Mouse (Mus musculus) embryonic facial prominence, embryonic 11.5 days (tissue): Measurements from ENCODE around the gene Pde6g. TPM values are rescaled to one million over a fixed set of nuclear protein-coding genes. Genes with fewer than 3 reads are reported as not detected.
A peak's percentile ranks its signal among the peaks of the same experiment; 100 is the strongest.

ENCODE experiments used
- ATAC-seq: fragments of 200-750 bp; cut with Nextera tagmentation; replicated peaks from 2 replicates; pipeline ENCODE4 v1.8.0; 2017; ENCODE audit warnings: low read depth; ENCODE audit not compliant: insufficient number of reproducible peaks, low FRiP score, low TSS enrichment
- DNase-seq: peaks from one replicate; pipeline ENCODE4 v3.0.0-alpha.2; 2015; ENCODE audit warnings: low spot score
- H3K27ac ChIP-seq: fragments of 300-500 bp; sonication (generic); replicated peaks from 2 replicates; pipeline ENCODE4 v1.5.1; 2014; ENCODE audit warnings: mild to moderate bottlenecking, low read depth, low read length, control low read depth
- H3K27me3 ChIP-seq: fragments of 300-500 bp; sonication (generic); 2 replicates; pipeline ENCODE4 v1.6.1; 2014; ENCODE audit warnings: mild to moderate bottlenecking, low read length, moderate library complexity, mixed read lengths; ENCODE audit not compliant: control insufficient read depth, insufficient read depth
- H3K36me3 ChIP-seq: fragments of 300-500 bp; sonication (generic); replicated peaks from 2 replicates; pipeline ENCODE4 v1.6.1; 2014; ENCODE audit warnings: low read depth, mild to moderate bottlenecking, low read length, moderate library complexity, mixed read lengths; ENCODE audit not compliant: control insufficient read depth, insufficient read depth
- H3K4me1 ChIP-seq: fragments of 300-500 bp; sonication (generic); 2 replicates; pipeline ENCODE4 v1.6.1; 2014; ENCODE audit warnings: low read length, mixed read lengths; ENCODE audit not compliant: control insufficient read depth, insufficient read depth
- H3K4me2 ChIP-seq: fragments of 300-500 bp; sonication (generic); 2 replicates; pipeline ENCODE4 v1.6.1; 2014; ENCODE audit warnings: low read depth, mild to moderate bottlenecking, control low read depth, low read length, moderate library complexity
- H3K4me3 ChIP-seq: fragments of 300-500 bp; sonication (generic); 2 replicates; pipeline ENCODE4 v1.5.1; 2014; ENCODE audit warnings: low read depth, low read length, control low read depth
- H3K9ac ChIP-seq: fragments of 300-500 bp; sonication (generic); replicated peaks from 2 replicates; pipeline ENCODE4 v1.6.1; 2014; ENCODE audit warnings: mild to moderate bottlenecking, control low read depth, low read length
- H3K9me3 ChIP-seq: fragments of 300-500 bp; sonication (generic); replicated peaks from 2 replicates; pipeline ENCODE4 v1.6.1; 2016; ENCODE audit warnings: mild to moderate bottlenecking, low read length, inconsistent platforms, mixed read lengths; ENCODE audit not compliant: control insufficient read depth
- WGBS: fragments of 180-500 bp; shearing (Covaris S2); extraction: QIAGEN DNeasy Blood & Tissue Kit; methylation state at CpG from one replicate; pipeline ENCODE4 v1.1.7; 2014; 5-methylcytosine and 5-hydroxymethylcytosine counted together
- polyA plus RNA-seq: library from polyadenylated mRNA; unstranded; fragments of >200 nt; fragmentation: Nextera tagmentation; extraction: Ambion mirVana; gene quantifications from 2 replicates; pipeline ENCODE4 v1.2.1, GENCODE M21; 2014

Gene Pde6g
- polyA plus RNA-seq, 1 experiment from 2014 or later: 0.48 TPM

GRCm38 (mm10) chr11:120465521-120465920 is 12.2 kb upstream of the Pde6g start:
- Histone ChIP-seq H3K27ac (no peak overlapping the region), H3K4me1 (no peaks in the 10 kb centered on the region), H3K27me3 (no peaks in the 10 kb centered on the region), H3K9me3 (no peaks in the 10 kb centered on the region), H3K9ac (no peak overlapping the region), H3K4me2 (no peak overlapping the region), H3K36me3 (peaks cover 7% of the 10 kb centered on the region), H3K4me3 (no peak overlapping the region)
- DNase-seq: no peak
- 93% methylated on average over 4 of the region's 4 CpGs for WGBS
- ATAC-seq: no peak

- H3K27me3 ChIP-seq: no peaks in the 10 kb centered on the region
- no peak overlapping the region for H3K4me2 ChIP-seq
- H3K9me3 ChIP-seq: no peaks in the 10 kb centered on the region
- ATAC-seq: no peak
- no peaks in the 10 kb centered on the region for H3K4me1 ChIP-seq
- no peak overlapping the region for H3K9ac ChIP-seq
- no peak overlapping the region for H3K4me3 ChIP-seq
- H3K36me3 ChIP-seq: peaks cover 4% of the 10 kb centered on the region
- WGBS: 85% methylated on average over 5 of the region's 5 CpGs
- H3K27ac ChIP-seq: no peak overlapping the region
- no peak for DNase-seq
Observed at GRCm38 (mm10) chr11:120464365-120464764, 11.1 kb upstream of the Pde6g start.

- Histone ChIP-seq H3K36me3 (peaks cover 4% of the 10 kb centered on the region), H3K9ac (no peak overlapping the region), H3K4me2 (no peak overlapping the region), H3K4me1 (no peaks in the 10 kb centered on the region), H3K27ac (no peak overlapping the region), H3K4me3 (no peak overlapping the region), H3K27me3 (no peaks in the 10 kb centered on the region), H3K9me3 (no peaks in the 10 kb centered on the region)
- no peak for ATAC-seq
- 90% methylated on average over 2 of the region's 2 CpGs for WGBS
- no peak for DNase-seq
Observed at GRCm38 (mm10) chr11:120463536-120463935, 10.2 kb upstream of the Pde6g start.

GRCm38 (mm10) chr11:120458847-120459597 is 5.7 kb upstream of the Pde6g start:
- 67% methylated on average over 6 of the region's 6 CpGs for WGBS
- H3K9me3 ChIP-seq: no peaks in the 10 kb centered on the region
- H3K27ac ChIP-seq: no peak overlapping the region
- H3K9ac ChIP-seq: peak overlapping the region; percentile 95
- peak overlapping the region; percentile 89 for H3K4me3 ChIP-seq
- no peak for ATAC-seq
- peaks cover 4% of the 10 kb centered on the region for H3K36me3 ChIP-seq
- H3K4me2 ChIP-seq: peak overlapping the region; percentile 83
- no peaks in the 10 kb centered on the region; the same call in 1 of the 2 replicates for H3K4me1 ChIP-seq
- no peaks in the 10 kb centered on the region for H3K27me3 ChIP-seq
- no peak for DNase-seq

GRCm38 (mm10) chr11:120457772-120458751 is 4.8 kb upstream of the Pde6g start, which contains the start of the genes Oxld1 and Ccdc137:
TSS of gene Oxld1 (minus strand) at chr11:120458068.
TSS of gene Ccdc137 (plus strand) at chr11:120458115.
- WGBS: 5% methylated on average over 62 of the region's 62 CpGs
- peak within 1 kb of the TSS; percentile 89 for H3K4me3 ChIP-seq
- ATAC-seq (peak; percentile 86), DNase-seq (peak; percentile 92)
- no peaks in the 10 kb centered on the region for H3K27me3 ChIP-seq
- H3K4me2 ChIP-seq: peak within 1 kb of the TSS; percentile 83
- H3K9ac ChIP-seq: peak within 1 kb of the TSS; percentile 95
- H3K9me3 ChIP-seq: no peaks in the 10 kb centered on the region
- H3K27ac ChIP-seq: peak within 1 kb of the TSS; percentile 52; the same call in 1 of the 2 replicates
- no peaks in the 10 kb centered on the region; the same call in 1 of the 2 replicates for H3K4me1 ChIP-seq
- H3K36me3 ChIP-seq: peaks cover 4% of the 10 kb centered on the region

- Histone ChIP-seq H3K27ac (peak overlapping the region; percentile 52; the same call in 1 of the 2 replicates), H3K4me2 (peak overlapping the region; percentile 83), H3K9ac (peak overlapping the region; percentile 95), H3K4me3 (peak overlapping the region; percentile 89), H3K4me1 (no peaks in the 10 kb centered on the region; the same call in 1 of the 2 replicates), H3K36me3 (peaks cover 4% of the 10 kb centered on the region), H3K9me3 (no peaks in the 10 kb centered on the region), H3K27me3 (no peaks in the 10 kb centered on the region)
- ATAC-seq (0 out of 2 replicates have a peak, but pooled peaks have one; percentile 2), DNase-seq (no peak)
- WGBS: 35% methylated on average over 14 of the region's 14 CpGs
Observed at GRCm38 (mm10) chr11:120457370-120457769, 4.1 kb upstream of the Pde6g start.

GRCm38 (mm10) chr11:120455413-120455812 is 2.1 kb upstream of the Pde6g start:
- no peaks in the 10 kb centered on the region; the same call in 1 of the 2 replicates for H3K36me3 ChIP-seq
- no peak overlapping the region for H3K4me3 ChIP-seq
- H3K9me3 ChIP-seq: no peaks in the 10 kb centered on the region
- H3K27ac ChIP-seq: no peak overlapping the region
- DNase-seq (no peak), ATAC-seq (no peak)
- H3K4me2 ChIP-seq: no peak overlapping the region
- 96% methylated on average over 7 of the region's 7 CpGs for WGBS
- H3K4me1 ChIP-seq: no peaks in the 10 kb centered on the region; the same call in 1 of the 2 replicates
- no peak overlapping the region for H3K9ac ChIP-seq
- no peaks in the 10 kb centered on the region for H3K27me3 ChIP-seq
